Mouse (Mus musculus) neural tube, embryonic 11.5 days (tissue): Measurements from ENCODE around the gene Gm42715. TPM values are rescaled to one million over a fixed set of nuclear protein-coding genes. Genes with fewer than 3 reads are reported as not detected.
"Not testable (repeated sequence)": the region's sequence is repeated elsewhere in the genome, so short reads cannot be mapped to it uniquely, and the experiment has no call there.

ENCODE experiments used
- ATAC-seq: fragments of 200-750 bp; cut with Nextera tagmentation; 2 replicates; pipeline ENCODE4 v1.8.0; 2017; ENCODE audit warnings: moderate number of reproducible peaks, mild to moderate bottlenecking, moderate TSS enrichment, moderate library complexity; ENCODE audit not compliant: insufficient read depth, low FRiP score, low TSS enrichment
- DNase-seq: peaks from one replicate; pipeline ENCODE4 v3.0.0-alpha.2; 2015; ENCODE audit warnings: low spot score
- H3K27ac ChIP-seq: fragments of 300-500 bp; sonication (generic); 2 replicates; pipeline ENCODE4 v1.5.1; 2014; ENCODE audit warnings: low read depth, mild to moderate bottlenecking, low read length
- H3K27me3 ChIP-seq: fragments of 300-500 bp; sonication (generic); 2 replicates; pipeline ENCODE4 v1.6.1; 2014; ENCODE audit warnings: mild to moderate bottlenecking, low read length, mixed read lengths; ENCODE audit not compliant: control insufficient read depth, insufficient read depth
- H3K36me3 ChIP-seq: fragments of 300-500 bp; sonication (generic); 2 replicates; pipeline ENCODE4 v1.6.1; 2014; ENCODE audit warnings: mild to moderate bottlenecking, low read length, moderate library complexity, mixed read lengths; ENCODE audit not compliant: control insufficient read depth, insufficient read depth
- H3K4me1 ChIP-seq: fragments of 300-500 bp; sonication (generic); 2 replicates; pipeline ENCODE4 v1.6.1; 2014; ENCODE audit warnings: low read length, mixed read lengths; ENCODE audit not compliant: control insufficient read depth, insufficient read depth
- H3K4me2 ChIP-seq: fragments of 300-500 bp; sonication (generic); 2 replicates; pipeline ENCODE4 v1.6.1; 2014; ENCODE audit warnings: low read depth, mild to moderate bottlenecking, moderate library complexity
- H3K4me3 ChIP-seq: fragments of 300-500 bp; sonication (generic); 2 replicates; pipeline ENCODE4 v1.5.1; 2014; ENCODE audit warnings: low read depth, low read length
- H3K9ac ChIP-seq: fragments of 300-500 bp; sonication (generic); 2 replicates; pipeline ENCODE4 v1.6.1; 2014; ENCODE audit warnings: mild to moderate bottlenecking, low read length
- H3K9me3 ChIP-seq: fragments of 300-500 bp; sonication (generic); 2 replicates; pipeline ENCODE4 v1.6.1; 2016; ENCODE audit warnings: low read length; ENCODE audit not compliant: control insufficient read depth
- WGBS: fragments of 180-500 bp; shearing (Covaris S2); extraction: QIAGEN DNeasy Blood & Tissue Kit; methylation state at CpG from one replicate; pipeline ENCODE4 v1.1.7; 2014; 5-methylcytosine and 5-hydroxymethylcytosine counted together
- polyA plus RNA-seq: library from polyadenylated mRNA; unstranded; fragments of >200 nt; fragmentation: Nextera tagmentation; extraction: Ambion mirVana; gene quantifications from 2 replicates; pipeline ENCODE4 v1.2.1, GENCODE M21; 2014

Gm42715 gene
- polyA plus RNA-seq, 1 experiment from 2014 or later = 18.4 TPM

DNA sequence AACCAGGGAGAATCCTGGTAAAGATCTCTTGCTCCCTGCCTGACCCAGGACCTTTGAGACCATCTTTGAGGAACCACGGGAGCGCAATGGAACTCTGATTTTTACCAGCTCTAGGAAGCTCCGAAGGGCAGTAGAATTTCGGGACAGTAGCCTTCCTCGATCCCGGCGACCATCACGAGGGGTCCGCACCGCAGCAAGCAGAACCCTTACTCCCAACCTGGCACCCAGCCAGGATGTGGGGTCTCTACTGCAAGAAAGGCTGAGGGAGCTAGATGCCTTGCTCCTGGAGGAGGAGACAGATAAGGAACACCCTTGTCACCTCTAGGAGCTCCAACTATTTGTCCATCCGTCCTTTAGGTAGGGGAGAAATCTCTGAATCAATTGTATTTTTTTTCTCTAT lies 43.0 kb upstream of the Gm42715 start:
- H3K27ac ChIP-seq = no peak overlapping the region
- DNase-seq (no peak), ATAC-seq (no peak)
- WGBS = 96% methylated on average over 11 of the region's 11 CpGs
- H3K36me3 ChIP-seq = peaks cover 16% of the 10 kb centered on the region
- no peaks in the 10 kb centered on the region for H3K27me3 ChIP-seq
- H3K9ac ChIP-seq = no peak overlapping the region
- no peaks in the 10 kb centered on the region for H3K9me3 ChIP-seq
- no peak overlapping the region for H3K4me3 ChIP-seq
- H3K4me1 ChIP-seq = peaks cover 17% of the 10 kb centered on the region
- no peak overlapping the region for H3K4me2 ChIP-seq

DNA sequence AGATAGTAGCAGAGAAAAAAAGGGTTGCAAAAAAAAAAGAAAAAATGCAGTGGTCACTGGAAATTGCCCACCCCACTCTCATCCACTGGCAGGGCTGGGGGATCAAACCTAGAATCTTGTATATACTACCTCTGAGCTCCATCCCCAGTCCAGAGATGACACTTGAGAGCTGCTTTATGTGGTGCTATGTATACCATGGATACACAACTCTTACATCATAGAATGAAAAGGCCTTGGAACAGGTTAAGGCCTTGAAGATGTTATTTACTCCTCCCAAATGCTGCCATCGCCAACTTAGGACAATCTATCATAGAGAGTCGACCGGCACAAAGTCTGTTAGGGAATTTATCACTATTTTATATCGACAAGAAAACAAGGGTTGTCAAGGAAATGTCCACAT lies 42.5 kb upstream of the Gm42715 start:
- WGBS = 84% methylated on average over 4 of the region's 4 CpGs
- no peak for DNase-seq
- Histone ChIP-seq H3K27me3 (no peaks in the 10 kb centered on the region), H3K4me2 (no peak overlapping the region), H3K4me3 (no peak overlapping the region), H3K27ac (no peak overlapping the region), H3K9me3 (no peaks in the 10 kb centered on the region), H3K4me1 (peaks cover 17% of the 10 kb centered on the region), H3K36me3 (peaks cover 16% of the 10 kb centered on the region), H3K9ac (no peak overlapping the region)
- no peak for ATAC-seq

DNA sequence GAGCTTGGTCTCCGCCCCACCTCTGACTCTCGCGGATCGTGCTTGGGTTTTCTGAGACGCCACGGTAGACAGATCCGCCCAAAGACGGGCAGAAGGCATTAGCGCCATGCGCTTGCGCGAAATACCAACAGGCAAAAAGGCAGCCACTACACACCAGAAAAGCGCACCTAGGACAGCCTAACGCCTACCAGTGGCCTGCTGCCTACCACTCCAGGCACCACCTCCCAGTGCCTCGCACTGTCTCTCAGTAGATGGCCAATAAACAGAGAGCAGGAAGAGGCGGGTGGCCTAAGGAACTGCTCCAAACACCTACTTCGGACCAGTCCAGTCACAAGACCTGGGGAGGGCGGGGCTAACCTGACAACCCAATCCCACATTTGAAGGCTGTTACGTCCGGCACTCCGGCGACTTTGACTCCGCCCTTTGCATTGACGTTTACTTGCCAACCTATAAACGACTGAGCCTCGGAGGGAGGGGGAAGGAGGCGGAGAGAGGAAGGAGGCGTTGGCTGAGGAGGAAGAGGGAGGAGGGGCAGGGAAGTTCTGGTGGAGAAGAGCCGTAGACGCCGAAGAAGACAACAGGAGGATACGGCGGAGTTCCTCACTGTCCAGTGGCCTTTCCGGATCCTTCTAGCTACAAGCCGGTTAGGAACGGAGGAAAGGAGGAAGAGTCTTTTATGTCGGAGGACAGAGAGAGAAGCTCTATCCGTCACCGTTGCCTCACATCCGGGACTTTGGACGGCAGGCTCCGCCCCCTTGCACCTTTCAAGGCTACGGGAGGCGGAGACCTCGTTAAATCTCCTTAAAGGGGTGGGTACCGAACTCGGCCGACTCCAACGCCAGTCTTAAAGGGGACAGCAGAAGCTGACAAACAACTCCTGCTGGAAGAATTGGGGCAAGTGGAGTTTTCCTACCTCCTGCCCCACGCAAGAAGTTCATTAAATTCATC lies 41.4 kb upstream of the Gm42715 start:
- ATAC-seq (peak; percentile 91), DNase-seq (peak; percentile 99)
- Histone ChIP-seq H3K9me3 (no peaks in the 10 kb centered on the region), H3K4me2 (peak overlapping the region; percentile 96), H3K36me3 (peaks cover 21% of the 10 kb centered on the region), H3K27me3 (no peaks in the 10 kb centered on the region), H3K4me1 (peaks cover 9% of the 10 kb centered on the region), H3K4me3 (peak overlapping the region; percentile 86), H3K27ac (peak overlapping the region; percentile 93), H3K9ac (peak overlapping the region; percentile 93)
- WGBS = under 1% methylated on average over 50 of the region's 50 CpGs

DNA sequence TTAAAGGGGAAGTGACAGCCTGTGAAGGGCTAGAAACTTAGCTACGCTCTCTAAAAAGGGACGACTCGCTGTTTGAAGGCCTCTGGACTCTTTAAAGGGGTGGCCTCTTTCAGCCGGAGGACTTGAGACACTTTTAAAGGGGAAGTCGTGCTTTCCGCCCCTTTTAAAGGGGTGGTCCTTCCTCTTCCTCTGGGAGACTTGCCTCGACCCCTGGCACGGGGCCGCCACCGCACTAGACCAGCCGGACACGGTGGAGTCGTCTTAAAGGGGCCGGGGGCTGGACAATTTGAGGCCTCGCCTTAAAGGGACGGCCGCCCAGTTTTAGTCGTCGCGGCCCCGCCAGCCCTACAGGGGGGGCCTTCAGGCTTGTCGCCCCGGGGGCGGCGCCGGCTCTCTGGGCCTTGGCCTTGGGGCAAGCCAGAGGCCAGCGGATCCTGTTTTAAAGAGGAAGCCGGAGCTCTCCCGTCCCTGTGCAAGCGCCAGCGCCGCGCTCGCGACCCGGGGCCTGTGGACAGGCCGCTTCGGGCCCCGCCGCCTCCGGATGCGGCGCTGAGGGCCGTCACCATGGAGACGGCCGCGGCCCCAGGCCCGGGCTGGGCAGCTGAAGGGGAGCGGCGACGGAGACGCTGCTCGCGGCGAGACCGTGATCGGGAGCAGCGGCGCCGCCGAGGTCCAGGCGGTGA lies 40.6 kb upstream of the Gm42715 start, which contains the start of gene Fbrs:
TSS of gene Fbrs (plus strand) at position 565 of the 683 bp plus-strand sequence.
- H3K4me1 ChIP-seq = peaks cover 9% of the 10 kb centered on the region
- H3K9me3 ChIP-seq = no peaks in the 10 kb centered on the region
- peak; percentile 94 for DNase-seq
- peak within 1 kb of the TSS; percentile 93 for H3K27ac ChIP-seq
- H3K4me3 ChIP-seq = peak within 1 kb of the TSS; percentile 86
- peaks cover 19% of the 10 kb centered on the region for H3K36me3 ChIP-seq
- peak within 1 kb of the TSS; percentile 96 for H3K4me2 ChIP-seq
- no peaks in the 10 kb centered on the region for H3K27me3 ChIP-seq
- H3K9ac ChIP-seq = peak within 1 kb of the TSS; percentile 93
- WGBS = 0% methylated on average over 51 of the region's 62 CpGs
- peak; percentile 77 for ATAC-seq

DNA sequence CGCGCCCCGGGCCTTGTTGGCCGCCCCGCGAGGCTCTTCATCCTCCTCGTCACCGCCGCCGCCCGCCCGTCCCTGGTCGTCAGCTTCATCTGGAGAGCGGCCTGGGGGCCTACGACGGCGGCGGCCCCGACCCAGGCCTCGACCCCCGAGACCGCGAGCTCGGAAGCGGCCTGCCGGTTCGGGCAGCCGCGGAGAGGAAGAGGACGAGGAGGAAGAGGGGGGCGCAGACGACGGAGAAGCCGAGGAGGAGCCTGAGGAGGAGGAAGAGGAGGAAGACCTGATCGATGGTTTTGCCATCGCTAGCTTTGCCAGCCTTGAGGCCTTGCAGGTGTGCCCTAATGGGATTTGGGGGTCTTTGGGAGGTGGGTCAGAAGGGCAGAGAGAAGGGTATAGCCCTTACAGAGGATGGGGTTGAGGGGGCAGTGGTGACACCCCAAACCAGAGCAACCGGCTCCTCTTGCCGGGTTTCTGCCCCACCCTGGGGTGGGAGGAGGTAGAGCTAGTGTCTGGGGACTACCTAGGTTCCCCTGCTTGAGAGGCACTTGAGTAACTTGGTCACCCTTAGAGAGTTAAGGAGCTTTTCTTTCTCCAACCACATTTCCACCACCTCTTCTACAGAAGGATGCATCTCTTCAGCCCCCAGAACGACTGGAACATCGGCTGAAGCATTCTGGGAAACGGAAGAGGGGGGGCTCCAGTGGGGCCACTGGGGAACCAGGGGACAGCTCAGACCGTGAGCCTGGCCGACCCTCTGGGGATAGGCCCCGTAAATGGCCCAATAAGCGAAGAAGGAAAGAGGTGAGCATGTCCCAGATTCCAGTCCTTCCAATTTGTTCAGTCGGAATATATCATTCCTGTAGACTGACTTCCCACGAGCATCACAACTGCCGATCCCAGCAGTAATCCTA lies 39.8 kb upstream of the Gm42715 start:
- Histone ChIP-seq H3K9me3 (no peaks in the 10 kb centered on the region), H3K27ac (peak overlapping the region; percentile 93), H3K36me3 (peaks cover 17% of the 10 kb centered on the region), H3K4me3 (peak overlapping the region; percentile 86), H3K27me3 (no peaks in the 10 kb centered on the region), H3K4me2 (peak overlapping the region; percentile 96), H3K9ac (peak overlapping the region; percentile 93), H3K4me1 (peaks cover 9% of the 10 kb centered on the region)
- ATAC-seq = no peak
- no peak for DNase-seq
- WGBS = 9% methylated on average over 35 of the region's 48 CpGs

DNA sequence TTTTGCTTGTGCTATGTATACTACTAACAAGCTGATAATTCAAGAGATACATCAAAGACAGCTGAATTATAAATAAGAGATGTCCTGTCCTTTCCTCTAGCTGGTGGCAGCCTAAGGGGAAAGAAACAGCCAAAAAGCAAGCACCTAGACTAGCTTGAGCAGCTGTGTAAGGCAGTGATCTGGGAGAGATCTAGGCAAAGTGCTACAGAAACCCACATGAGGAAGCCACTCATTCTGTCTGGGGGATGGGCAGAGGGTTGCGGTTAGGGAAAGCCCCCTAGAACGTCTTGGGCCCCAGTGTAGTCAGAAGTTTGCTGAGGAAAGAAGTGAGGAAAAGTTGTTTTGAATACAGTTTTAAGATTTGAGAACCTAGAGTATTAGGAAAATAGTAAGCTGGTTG lies 39.1 kb upstream of the Gm42715 start:
- H3K4me1 ChIP-seq = peaks cover 9% of the 10 kb centered on the region
- no peaks in the 10 kb centered on the region for H3K27me3 ChIP-seq
- H3K4me2 ChIP-seq = peak overlapping the region; percentile 96
- H3K9ac ChIP-seq = peak overlapping the region; percentile 93
- 82% methylated on average over 2 of the region's 2 CpGs for WGBS
- no peaks in the 10 kb centered on the region for H3K9me3 ChIP-seq
- DNase-seq = no peak
- peak overlapping the region; percentile 86 for H3K4me3 ChIP-seq
- no peak overlapping the region for H3K27ac ChIP-seq
- H3K36me3 ChIP-seq = peaks cover 18% of the 10 kb centered on the region
- no peak for ATAC-seq

DNA sequence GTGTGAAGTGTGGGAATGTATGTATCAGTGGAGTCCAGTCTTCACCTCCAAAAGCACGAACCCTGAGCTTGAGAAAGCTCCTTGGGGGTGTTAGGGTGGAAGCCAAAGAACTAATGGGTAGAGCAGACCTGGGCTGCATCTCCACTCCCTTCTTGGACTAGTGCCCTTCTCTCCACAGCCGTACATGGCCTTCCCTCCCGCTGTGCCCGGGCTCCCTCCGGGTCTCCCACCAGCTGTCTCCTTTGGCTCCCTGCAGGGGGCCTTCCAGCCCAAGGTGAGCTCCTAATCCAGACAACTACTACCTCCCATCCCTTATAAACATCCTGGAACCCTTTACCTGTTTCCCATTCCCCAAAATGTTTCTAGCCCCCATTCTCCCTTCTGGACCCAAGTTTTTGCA lies 34.0 kb upstream of the Gm42715 start:
- DNase-seq (no peak), ATAC-seq (no peak)
- Histone ChIP-seq H3K4me2 (no peak overlapping the region), H3K4me1 (peaks cover under 1% of the 10 kb centered on the region; the same call in 1 of the 2 replicates), H3K36me3 (peaks cover 37% of the 10 kb centered on the region), H3K27ac (no peak overlapping the region), H3K9me3 (no peaks in the 10 kb centered on the region), H3K9ac (no peak overlapping the region), H3K4me3 (no peak overlapping the region), H3K27me3 (no peaks in the 10 kb centered on the region)
- whole genome bisulfite sequencing = 84% methylated on average over 5 of the region's 5 CpGs

DNA sequence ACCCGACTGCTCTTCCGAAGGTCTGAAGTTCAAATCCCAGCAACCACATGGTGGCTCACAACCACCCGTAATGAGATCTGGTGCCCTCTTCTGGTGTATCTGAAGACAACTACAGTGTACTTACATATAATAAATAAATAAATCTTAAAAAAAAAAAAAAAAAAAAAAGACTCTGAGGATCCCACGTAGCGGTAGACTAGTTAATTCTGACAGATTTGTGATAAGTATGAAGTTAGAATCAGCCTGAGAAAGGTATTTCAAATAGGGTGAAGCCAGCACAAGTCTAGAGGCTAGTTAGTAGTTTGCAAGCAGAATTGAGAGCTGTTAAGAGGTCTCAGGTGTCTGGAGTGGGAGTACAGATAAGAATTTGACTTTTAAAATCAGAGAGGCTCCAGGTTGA lies 31.0 kb upstream of the Gm42715 start:
- H3K27ac ChIP-seq, H3K4me2 ChIP-seq, H3K4me3 ChIP-seq, ATAC-seq, H3K9ac ChIP-seq, H3K4me1 ChIP-seq, DNase-seq, H3K9me3 ChIP-seq, H3K27me3 ChIP-seq: not testable (repeated sequence)
- H3K36me3 ChIP-seq = peaks cover 41% of the 10 kb centered on the region
- 93% methylated on average over 4 of the region's 5 CpGs for WGBS
